Mouse (Mus musculus) NIH3T3 (cell line): ENCODE measurements at regions not wholly inside any gene's neighbourhood (a gene's known extent, or its start where the extent isn't known, plus 50 kb on each side); places are given as distances from the start of the nearest gene placed in this dataset.

ENCODE experiments used
- DNase-seq: peaks from one replicate; pipeline ENCODE4 v3.0.0-alpha.2; 2012; ENCODE audit warnings: low read depth

DNA sequence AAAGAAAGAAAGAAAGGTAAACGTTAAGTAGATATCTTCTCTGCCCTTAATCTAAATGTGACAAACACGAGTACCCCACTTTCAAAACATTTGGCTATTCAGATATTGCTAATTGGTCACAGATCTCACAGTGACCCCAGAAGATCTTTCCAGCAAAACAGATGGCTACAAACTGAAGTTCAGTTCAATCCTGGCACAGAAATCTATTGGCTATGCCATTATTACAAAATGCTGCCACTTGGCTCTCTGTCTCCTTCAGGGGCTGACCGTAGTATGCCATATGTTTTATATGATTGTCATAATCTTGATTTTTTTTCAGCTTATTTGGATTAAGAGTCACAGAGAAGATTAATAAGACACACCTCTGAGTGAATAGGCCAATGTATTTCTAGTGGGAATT is 873.2 kb downstream of the Slc22a22 start:
- DNase-seq = no peak

- DNase-seq = peak; percentile 74
Measured at GRCm38 (mm10) chr15:56592656-56593055, 884.8 kb downstream of the Slc22a22 start.

GRCm38 (mm10) chr15:56580745-56581515 is 896.5 kb downstream of the Slc22a22 start:
- peak; percentile 64 for DNase-seq

- peak; percentile 37 for DNase-seq
Measured at GRCm38 (mm10) chr15:56563192-56563591, 914.2 kb downstream of the Slc22a22 start.

DNA sequence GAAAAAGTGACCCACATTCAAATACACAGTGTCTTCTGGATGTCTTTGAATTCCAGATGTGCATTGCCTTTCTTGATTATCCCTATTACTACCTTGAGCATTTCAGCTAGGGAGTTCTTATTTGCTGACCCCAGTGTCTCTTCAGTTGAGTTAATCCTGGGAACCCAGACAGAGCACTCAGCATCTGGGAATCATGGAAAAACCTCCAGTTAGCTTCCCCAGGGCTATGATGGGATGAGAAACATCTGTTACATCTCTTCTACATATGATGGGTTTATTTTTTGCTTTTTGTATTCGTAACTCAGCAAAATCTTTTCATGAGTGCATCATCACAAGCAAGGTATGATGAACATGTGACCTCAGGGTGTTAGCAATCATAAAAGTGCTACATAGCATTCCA is 914.6 kb downstream of the Slc22a22 start:
- peak; percentile 3 for DNase-seq

- DNase-seq = no peak
Measured at GRCm38 (mm10) chr15:56562143-56562542, 915.3 kb downstream of the Slc22a22 start.

DNA sequence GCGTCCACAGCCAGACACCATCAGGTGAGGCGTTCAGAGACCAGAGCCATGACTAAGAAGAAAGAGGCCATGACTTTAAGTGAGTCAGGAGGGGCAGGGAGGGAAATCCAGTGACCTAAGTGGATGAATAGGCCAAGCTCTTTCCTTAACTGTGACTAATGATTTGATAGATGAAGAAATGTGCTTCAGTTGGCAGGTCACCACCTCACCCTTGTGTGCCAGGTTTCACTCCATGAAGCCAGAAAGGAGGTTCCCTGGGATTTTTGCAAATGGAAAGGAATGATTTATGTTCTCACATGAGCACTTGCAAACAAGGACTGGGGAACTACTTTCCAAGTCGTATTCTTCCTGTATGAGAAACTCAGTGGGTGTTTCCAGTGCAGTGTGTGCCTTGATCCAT is 923.0 kb downstream of the Slc22a22 start:
- DNase-seq = peak; percentile 87

- DNase-seq = peak; percentile 2
Measured at GRCm38 (mm10) chr15:56553851-56554250, 923.6 kb downstream of the Slc22a22 start.

DNA sequence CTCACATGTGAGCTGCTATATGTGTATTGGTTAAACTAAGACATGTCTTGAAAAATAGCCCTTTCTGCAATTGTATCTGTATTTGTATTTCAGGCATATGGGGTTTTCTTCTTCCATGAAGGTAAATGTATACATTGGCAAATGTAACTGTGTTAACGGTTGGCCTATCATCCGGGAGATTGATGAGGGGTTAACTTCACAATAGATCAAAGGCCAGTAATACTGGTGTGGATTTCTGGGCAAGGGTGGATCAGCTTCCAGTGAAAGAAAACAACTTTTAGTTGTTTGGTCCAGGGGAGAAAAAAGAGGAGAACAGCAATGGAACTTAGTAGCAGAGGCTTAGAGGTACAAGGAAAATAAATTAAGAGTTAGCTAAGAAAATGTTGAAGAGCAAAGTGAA is 945.9 kb downstream of the Slc22a22 start:
- DNase-seq = no peak

- DNase-seq = no peak
Measured at GRCm38 (mm10) chr15:56518379-56518778, 959.0 kb downstream of the Slc22a22 start.

DNA sequence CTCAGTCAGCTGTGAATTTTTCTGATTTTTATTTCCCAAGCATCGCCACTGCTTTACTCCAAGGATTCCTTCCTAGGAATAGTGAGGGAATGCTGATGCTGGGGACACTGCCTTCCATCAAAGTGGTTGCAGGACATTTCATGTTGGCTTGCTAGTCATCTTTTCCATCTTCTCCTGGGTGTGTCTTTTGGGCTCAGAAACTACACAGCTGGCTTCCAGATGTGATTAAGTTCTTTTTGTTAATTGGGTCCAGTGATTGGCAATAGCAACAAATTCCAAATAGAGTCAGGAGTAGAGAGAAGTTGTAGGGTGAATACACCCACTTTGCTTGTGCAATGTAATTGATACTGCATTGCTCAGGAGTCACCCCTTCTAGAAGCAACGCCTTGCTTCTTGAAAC is 961.3 kb downstream of the Slc22a22 start:
- DNase-seq = no peak

- peak; percentile 30 for DNase-seq
Measured at GRCm38 (mm10) chr15:56498774-56499173, 978.7 kb downstream of the Slc22a22 start.

GRCm38 (mm10) chr15:56497757-56498156 is 979.7 kb downstream of the Slc22a22 start:
- DNase-seq = peak; percentile 20

DNA sequence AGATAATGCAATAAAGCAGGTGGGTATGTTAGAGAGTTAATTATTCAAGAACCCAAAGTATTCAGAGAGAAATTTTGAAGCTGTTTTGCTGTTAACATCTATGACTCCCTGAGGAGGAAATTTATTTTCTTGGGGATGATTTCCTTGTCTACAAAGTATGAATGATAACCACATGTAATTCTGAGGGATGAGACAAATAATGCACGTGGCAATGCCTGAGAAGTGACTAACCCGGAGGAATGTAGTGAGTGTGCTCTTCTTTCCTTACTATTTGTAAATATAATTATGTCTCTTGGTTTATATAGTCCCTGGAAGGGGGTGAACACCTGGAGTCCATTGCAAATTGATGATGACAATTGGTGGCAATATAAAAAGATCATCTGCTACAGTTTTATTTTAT is 981.1 kb downstream of the Slc22a22 start:
- DNase-seq = no peak

GRCm38 (mm10) chr15:56485931-56486330 is 991.5 kb downstream of the Slc22a22 start:
- DNase-seq = peak; percentile 83

GRCm38 (mm10) chr15:56484693-56485092 is 992.7 kb downstream of the Slc22a22 start:
- DNase-seq = peak; percentile 39

DNA sequence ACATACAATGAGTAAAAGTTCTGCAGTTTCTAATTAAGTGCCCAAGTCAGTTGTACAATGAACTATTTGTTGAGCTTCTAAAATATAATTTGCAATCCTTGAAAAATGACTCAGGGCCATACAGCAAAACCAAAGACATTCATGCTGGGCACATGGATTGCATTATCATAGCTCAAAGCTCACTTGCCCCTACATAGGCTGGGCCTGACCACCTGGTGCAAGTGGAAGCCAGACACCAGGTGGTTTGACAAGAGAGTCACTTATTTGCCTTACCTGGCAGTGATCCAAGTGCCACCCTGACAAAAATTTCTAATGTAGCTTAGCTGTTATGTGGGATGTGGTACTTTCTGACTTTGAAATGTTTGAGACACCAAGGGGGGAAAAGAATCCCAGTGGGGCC is 997.7 kb downstream of the Slc22a22 start:
- peak; percentile 39 for DNase-seq

DNA sequence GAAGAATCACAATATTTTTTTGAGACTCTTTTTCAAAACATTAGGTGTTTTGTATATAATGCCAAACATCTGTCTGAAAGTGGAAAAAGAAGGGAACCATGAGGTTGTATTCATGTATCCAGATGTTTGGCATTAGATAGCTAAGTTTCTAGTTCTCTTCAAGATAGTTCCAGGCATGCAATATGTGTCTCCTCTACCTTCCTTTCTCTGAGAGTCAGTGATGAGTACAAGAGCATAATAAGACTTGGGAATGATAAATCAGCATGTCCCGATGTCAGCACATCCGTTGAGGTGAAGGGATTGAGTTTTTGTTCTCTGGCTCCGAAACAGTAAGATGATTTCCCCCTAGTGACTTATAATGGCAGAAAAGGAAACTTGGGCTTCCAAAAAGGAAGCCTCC is 998.4 kb downstream of the Slc22a22 start:
- DNase-seq = peak; percentile 9

DNA sequence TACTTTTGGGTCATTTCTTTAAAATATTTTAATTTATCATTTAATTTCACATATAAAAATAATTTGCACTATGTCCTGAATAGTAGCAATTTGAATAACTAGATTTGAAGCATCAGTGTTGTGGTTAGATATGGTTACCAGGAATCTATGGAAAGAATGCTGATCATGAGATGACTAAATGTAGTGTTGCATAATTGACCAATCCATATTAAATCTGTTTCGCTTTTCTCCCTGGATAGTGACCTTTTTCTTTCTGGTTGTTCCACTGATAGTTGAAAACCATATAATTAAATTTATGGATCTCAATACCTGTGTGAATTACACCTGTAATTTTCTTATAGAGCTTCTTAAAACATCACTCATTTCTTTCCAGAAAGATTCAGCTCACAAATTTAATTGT is 1003.7 kb downstream of the Slc22a22 start:
- DNase-seq = peak; percentile 21

DNA sequence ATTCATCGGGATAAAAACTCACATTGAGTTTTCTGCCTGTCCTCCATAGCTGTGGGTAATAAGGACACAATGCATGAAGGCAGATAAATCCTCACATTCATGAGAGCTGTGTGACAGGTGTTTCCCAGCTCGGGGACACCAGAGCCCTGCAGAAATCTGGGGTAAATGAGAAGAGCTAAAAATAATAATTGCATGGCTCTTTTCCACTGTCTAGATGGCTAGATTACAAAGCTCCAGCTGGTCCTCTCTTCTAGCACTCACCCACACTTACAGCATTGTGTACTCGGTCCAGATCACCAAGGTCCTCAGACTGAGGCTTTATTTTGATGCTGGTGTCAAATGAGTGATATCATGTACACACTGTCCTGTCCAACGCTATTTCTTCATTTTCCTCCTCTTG is 1025.5 kb downstream of the Slc22a22 start:
- DNase-seq = no peak

DNA sequence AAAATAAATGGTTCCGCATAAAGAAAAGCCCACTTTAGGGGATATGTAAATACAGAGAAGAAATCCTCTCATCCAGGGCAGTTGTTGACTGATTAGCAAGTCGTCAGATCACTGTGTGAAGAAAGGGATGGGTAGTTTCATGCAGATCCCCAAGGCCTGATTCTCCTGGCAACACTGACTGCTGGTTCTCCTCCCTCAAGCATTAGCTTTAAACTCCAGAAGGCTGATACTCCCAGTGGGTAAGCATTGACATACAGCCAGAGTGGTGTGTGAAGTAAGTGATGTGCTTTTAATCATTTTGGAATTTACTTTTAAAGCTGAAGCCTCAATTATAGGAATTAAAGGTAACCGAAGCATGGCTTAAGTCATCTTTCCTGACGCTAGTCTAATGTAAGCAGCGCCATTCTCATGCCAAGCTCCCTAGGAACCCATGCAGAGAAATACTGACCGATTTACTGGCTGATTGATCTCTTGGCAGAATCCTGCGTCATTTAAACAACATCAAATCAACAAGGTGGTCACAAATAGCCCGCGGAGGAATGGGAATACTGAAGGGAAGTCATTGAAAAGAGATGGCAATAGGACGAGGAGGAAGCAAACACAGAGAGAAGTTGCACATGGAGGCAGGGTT is 1029.3 kb downstream of the Slc22a22 start:
- no peak for DNase-seq

DNA sequence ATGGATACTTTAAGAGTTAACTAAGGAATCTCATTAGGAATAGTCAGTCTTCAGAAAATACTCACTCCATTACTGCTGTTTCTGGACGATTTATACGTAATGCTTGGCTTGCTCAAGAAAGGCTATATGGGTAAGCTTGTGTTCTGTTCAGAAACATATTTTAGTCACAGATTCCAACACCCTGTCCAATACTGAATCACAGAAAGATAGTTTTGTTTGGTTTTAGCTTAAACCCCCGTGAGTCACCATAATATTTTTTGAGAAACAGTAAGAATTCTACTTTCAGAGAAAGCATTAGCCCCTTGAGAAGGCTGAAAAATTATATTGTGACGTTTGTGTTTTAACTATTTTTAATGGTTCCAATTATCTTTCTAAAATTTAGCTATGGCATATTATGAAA is 1037.3 kb downstream of the Slc22a22 start:
- DNase-seq = peak; percentile 65

DNA sequence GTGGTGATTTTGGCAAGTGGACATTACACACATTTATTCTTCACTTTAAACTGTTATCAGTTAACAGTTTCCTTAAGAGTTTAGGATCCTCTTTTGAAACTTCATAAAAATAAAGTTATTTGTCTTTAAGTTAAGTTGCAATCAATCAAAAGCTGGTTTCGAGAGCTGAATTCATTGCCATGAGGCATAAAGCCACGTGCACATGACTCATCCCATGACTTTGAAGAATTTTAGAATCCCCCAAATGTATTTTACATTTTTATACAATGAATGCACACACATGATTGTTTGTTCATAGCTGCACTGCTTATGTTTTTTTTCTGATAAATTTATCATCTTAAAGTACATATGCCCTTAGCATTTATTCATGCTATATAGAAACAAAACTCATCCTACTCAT is 1039.1 kb downstream of the Slc22a22 start:
- peak; percentile 62 for DNase-seq

GRCm38 (mm10) chr15:56436131-56436530 is 1041.3 kb downstream of the Slc22a22 start:
- DNase-seq = peak; percentile 37
